Mouse (Mus musculus) subcutaneous adipose tissue, adult 2 months (tissue): Measurements from ENCODE around the gene Gcsh. TPM values are rescaled to one million over a fixed set of nuclear protein-coding genes. Genes with fewer than 3 reads are reported as not detected.

Experiments
- polyA plus RNA-seq: library from polyadenylated mRNA; depleted of rRNA; stranded (reverse); fragments of >200 nt; gene quantifications from 2 replicates; pipeline ENCODE4 v1.2.3, GENCODE M21; 2012; ENCODE audit warnings: low replicate concordance; rRNA removed

Gene Gcsh
- 39.9 and 88.9 TPM in 2 replicates for polyA plus RNA-seq

DNA sequence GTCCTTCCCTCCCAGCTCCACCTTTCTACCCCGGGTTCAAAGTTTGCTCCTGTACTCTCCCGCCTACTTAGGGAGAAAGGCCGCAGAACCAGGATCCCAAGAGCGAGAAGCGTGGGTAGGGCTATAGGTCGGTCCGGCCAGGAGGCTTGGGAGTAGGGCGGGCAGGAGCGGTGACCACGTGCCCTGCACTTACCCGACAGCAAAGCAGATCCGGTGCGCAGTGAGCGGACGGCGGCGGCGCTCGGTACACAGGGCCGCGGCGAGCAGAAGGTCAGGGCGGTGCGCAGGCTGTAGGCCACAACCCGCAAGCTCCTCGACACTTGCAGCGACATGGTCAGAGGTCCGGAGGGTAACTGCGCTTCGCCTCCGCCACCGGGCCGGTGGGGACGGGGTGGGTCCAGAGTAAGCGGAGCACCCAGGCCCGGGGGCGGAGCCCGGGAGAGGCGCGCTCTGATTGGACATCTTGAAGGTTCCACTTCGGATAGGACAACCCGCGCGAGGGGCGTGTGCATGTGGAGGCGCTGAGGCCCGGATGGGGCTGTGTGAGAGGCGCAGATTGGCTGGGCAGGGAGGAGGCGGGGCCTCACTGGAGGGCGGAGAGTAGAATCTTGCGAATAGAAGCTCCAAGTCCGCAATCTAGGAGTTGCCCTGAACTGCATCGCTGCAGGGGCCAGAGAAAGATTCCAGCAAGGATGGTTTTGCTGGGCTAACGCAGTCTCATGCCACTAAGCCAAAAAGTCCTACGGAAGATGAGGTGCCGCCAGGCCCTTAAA is at the start of gene Gcsh:
Gcsh (minus strand) TSS at position 443 of the 773 bp plus-strand sequence.

GRCm38 (mm10) chr8:116978631-116979256 is 14.6 kb downstream of the Gcsh start, which contains the start of gene 1700030J22Rik:
Gene 1700030J22Rik, minus strand, starts transcription at chr8:116978959.

GRCm38 (mm10) chr8:116943161-116943554 is 50.2 kb downstream of the Gcsh start, which contains the start of gene Atmin:
Gene Atmin, plus strand, starts transcription at chr8:116943393.

Other genes with a start within 250 kb of the Gcsh start
- 9.6 and 15.0 TPM in 2 replicates for gene Cmc2, start 72.1 kb downstream of the Gcsh start, polyA plus RNA-seq
- 1.6 and 4.9 TPM in 2 replicates for gene Cenpn, start 71.8 kb downstream of the Gcsh start, polyA plus RNA-seq
- 13.0 and 20.6 TPM in 2 replicates for gene Atmin, start 50.1 kb downstream of the Gcsh start, polyA plus RNA-seq
- 0.37 and 0.82 TPM in 2 replicates for gene 1700030J22Rik, start 14.6 kb downstream of the Gcsh start, polyA plus RNA-seq
- 0.13 and 0.30 TPM in 2 replicates for gene Pkd1l2, start 88.9 kb upstream of the Gcsh start, polyA plus RNA-seq
- 0.09 and 0.20 TPM in 2 replicates for gene Bco1, start 102.3 kb upstream of the Gcsh start, polyA plus RNA-seq
- gene Gan, start 164.6 kb upstream of the Gcsh start, polyA plus RNA-seq, result 4.8 and 7.2 TPM in 2 replicates